8 mouse cellular contexts compared by ENCODE assay signal in genomic region chr4:87367732-87368412, GRCm38 (mm10).
DNase-seq lines count a peak whose midpoint lies in the region; ATAC-seq and TF ChIP-seq lines count a peak whose summit lies in the region.

No protein-coding gene starts in this region.

- peak overlapping the region; percentile 53; the same call in 1 of the 2 replicates for H3K9ac ChIP-seq in CH12.LX (ENCODE audit: insufficient read depth, low read depth)
- H3K9ac ChIP-seq in forebrain, embryonic 11.5 days (ENCODE audit: low read length): peak overlapping the region; percentile 88
- H3K9ac ChIP-seq in heart, embryonic 16.5 days (ENCODE audit: low read length): peak overlapping the region; percentile 73
- no peak overlapping the region for H3K9ac ChIP-seq in liver, embryonic 13.5 days
- H3K9ac ChIP-seq in stomach, embryonic 14.5 days (replicated peaks; ENCODE audit: low read depth, low read length): peak overlapping the region; percentile 31; the same call in 1 of the 2 replicates

- dilution Hi-C loops in CH12.LX (cut with MboI; ENCODE audit: extremely low pct_ligation_motif_present, extremely low pct_unique_long_range_greater_than_20kb, low sequenced_read_pairs): no loop called here

- no peaks in the 10 kb centered on the region for H3K36me3 ChIP-seq in CH12.LX (replicated peaks in 1 of 2; ENCODE audit: control insufficient read depth in 1 of 2, insufficient read depth in 1 of 2, low read length in 1 of 2)
- no peaks in the 10 kb centered on the region for H3K36me3 ChIP-seq in forebrain, embryonic 11.5 days (ENCODE audit: control insufficient read depth, insufficient read depth, low read length)
- no peaks in the 10 kb centered on the region for H3K36me3 ChIP-seq in heart, embryonic 16.5 days (ENCODE audit: control insufficient read depth, insufficient read depth)
- H3K36me3 ChIP-seq in liver, embryonic 13.5 days: no peaks in the 10 kb centered on the region
- H3K36me3 ChIP-seq in stomach, embryonic 14.5 days (ENCODE audit: control insufficient read depth, insufficient read depth, low read length): no peaks in the 10 kb centered on the region

- peak; percentile 94 for TF ChIP-seq RAD21 in CH12.LX (IDR thresholded peaks at IDR 0.05; ENCODE audit: low read depth, low read length)

- H3K4me2 ChIP-seq in CH12.LX (ENCODE audit: insufficient read depth, low read depth, poor library complexity, severe bottlenecking): peak overlapping the region; percentile 77
- H3K4me2 ChIP-seq in forebrain, embryonic 11.5 days (ENCODE audit: low read depth, low read length, severe bottlenecking): peak overlapping the region; percentile 77
- H3K4me2 ChIP-seq in heart, embryonic 16.5 days (ENCODE audit: low read depth, low read length): peak overlapping the region; percentile 92
- H3K4me2 ChIP-seq in liver, embryonic 13.5 days: peak overlapping the region; percentile 61
- H3K4me2 ChIP-seq in stomach, embryonic 14.5 days (replicated peaks; ENCODE audit: low read depth, low read length): peak overlapping the region; percentile 43

- 9% methylated on average over 19 of the region's 19 CpGs for WGBS in forebrain, embryonic 11.5 days
- 9% methylated on average over 19 of the region's 19 CpGs for WGBS in heart, embryonic 16.5 days
- WGBS in liver, embryonic 13.5 days (ENCODE audit: insufficient replicate concordance): 8% methylated on average over 19 of the region's 19 CpGs
- WGBS in stomach, embryonic 14.5 days: 7% methylated on average over 19 of the region's 19 CpGs

- no peaks in the 10 kb centered on the region for H3K27me3 ChIP-seq in CH12.LX (replicated peaks)
- H3K27me3 ChIP-seq in forebrain, embryonic 11.5 days (ENCODE audit: control insufficient read depth, insufficient read depth, low read length): no peaks in the 10 kb centered on the region
- H3K27me3 ChIP-seq in heart, embryonic 16.5 days (ENCODE audit: control insufficient read depth, insufficient read depth, low read length): no peaks in the 10 kb centered on the region
- H3K27me3 ChIP-seq in liver, embryonic 13.5 days: peaks cover 22% of the 10 kb centered on the region
- H3K27me3 ChIP-seq in stomach, embryonic 14.5 days (ENCODE audit: control insufficient read depth, insufficient read depth, low read length): no peaks in the 10 kb centered on the region

- in situ Hi-C loops in CH12.LX (cut with MboI; ENCODE audit: low pct_ligation_motif_present, low pct_unique_long_range_greater_than_20kb, low sequenced_read_pairs): loop anchor here (10.0 to 25.0 kb wide), 4 partner anchors 419 to 1167 kb away; partner anchors contain the start of gene Mllt3

- peak; percentile 87 to 90 for TF ChIP-seq CTCF in CH12.LX (conservative IDR thresholded peaks at IDR 0.05 in 1 of 2, IDR thresholded peaks at IDR 0.05 in 1 of 2; ENCODE audit: low read depth in 2 of 2, low read length in 2 of 2)

- H3K79me2 ChIP-seq in CH12.LX (replicated peaks; ENCODE audit: control insufficient read depth, extremely low read depth, insufficient read depth, poor library complexity, severe bottlenecking): no peaks in the 10 kb centered on the region

- no peak for TF ChIP-seq POLR2A in CH12.LX (IDR thresholded peaks at IDR 0.05; ENCODE audit: low read depth, low read length)

- DNase-seq in CH12.LX (ENCODE audit: extremely low read depth): peak; percentile 76
- DNase-seq in c-Kit-positive CD71-negative TER-119-negative erythroid progenitor cells, embryonic 14.5 days (ENCODE audit: low read depth): peak; percentile 37
- DNase-seq in forebrain, embryonic 11.5 days (ENCODE audit: low spot score): peak; percentile 92
- peak; percentile 73 to 75 for DNase-seq in kidney, postnatal 25 days
- peak; percentile 34 for DNase-seq in liver, embryonic 13.5 days
- DNase-seq in natural killer cell, adult 2 months (ENCODE audit: low spot score in 2 of 2): peak; percentile 65 to 72

- H3K4me1 ChIP-seq in CH12.LX (ENCODE audit: control insufficient read depth in 1 of 2, insufficient read depth in 2 of 2): peaks cover 4 to 9% of the 10 kb centered on the region in 2 experiments; a peak in 2 of 4 replicates
- H3K4me1 ChIP-seq in forebrain, embryonic 11.5 days (replicated peaks; ENCODE audit: control insufficient read depth, insufficient read depth, low read length): peaks cover 20% of the 10 kb centered on the region; the same call in 1 of the 2 replicates
- H3K4me1 ChIP-seq in heart, embryonic 16.5 days (ENCODE audit: control insufficient read depth, insufficient read depth, low read length): peaks cover 13% of the 10 kb centered on the region
- H3K4me1 ChIP-seq in liver, embryonic 13.5 days (replicated peaks): peaks cover 10% of the 10 kb centered on the region
- peaks cover 19% of the 10 kb centered on the region; the same call in 1 of the 2 replicates for H3K4me1 ChIP-seq in stomach, embryonic 14.5 days (ENCODE audit: control insufficient read depth, insufficient read depth, low read length)

- no peak for TF ChIP-seq EP300 in CH12.LX (IDR thresholded peaks at IDR 0.05; ENCODE audit: low read length)

- no peak overlapping the region for H3K27ac ChIP-seq in CH12.LX (ENCODE audit: insufficient read depth, low read depth)
- H3K27ac ChIP-seq in forebrain, embryonic 11.5 days (ENCODE audit: low read depth, low read length): peak overlapping the region; percentile 81
- peak overlapping the region; percentile 56 for H3K27ac ChIP-seq in heart, embryonic 16.5 days (ENCODE audit: low read length)
- H3K27ac ChIP-seq in liver, embryonic 13.5 days: no peak overlapping the region
- H3K27ac ChIP-seq in stomach, embryonic 14.5 days (ENCODE audit: low read length): no peak overlapping the region; the same call in 1 of the 2 replicates

- H3K9me3 ChIP-seq in CH12.LX (replicated peaks; ENCODE audit: low read length): no peaks in the 10 kb centered on the region
- H3K9me3 ChIP-seq in forebrain, embryonic 11.5 days (ENCODE audit: control insufficient read depth, low read length): no peaks in the 10 kb centered on the region
- H3K9me3 ChIP-seq in heart, embryonic 16.5 days (replicated peaks; ENCODE audit: control insufficient read depth, low read length): no peaks in the 10 kb centered on the region
- no peaks in the 10 kb centered on the region for H3K9me3 ChIP-seq in liver, embryonic 13.5 days (replicated peaks)
- no peaks in the 10 kb centered on the region for H3K9me3 ChIP-seq in stomach, embryonic 14.5 days (ENCODE audit: control insufficient read depth, low read depth, low read length)

- peak overlapping the region in 2 of 3 experiments; percentile 13 to 50 for H3K4me3 ChIP-seq in CH12.LX (replicated peaks in 1 of 3; ENCODE audit: low read depth in 2 of 3, low read length in 2 of 3, poor library complexity in 1 of 3)
- H3K4me3 ChIP-seq in forebrain, embryonic 11.5 days (ENCODE audit: low read depth, low read length): peak overlapping the region; percentile 32
- peak overlapping the region; percentile 64 for H3K4me3 ChIP-seq in heart, embryonic 16.5 days (ENCODE audit: low read length)
- peak overlapping the region; percentile 38 for H3K4me3 ChIP-seq in liver, embryonic 13.5 days (replicated peaks)
- H3K4me3 ChIP-seq in stomach, embryonic 14.5 days (ENCODE audit: low read depth, low read length): peak overlapping the region; percentile 31

- peak; percentile 84 for ATAC-seq in forebrain, embryonic 11.5 days (replicated peaks; ENCODE audit: low FRiP score)
- peak; percentile 77 for ATAC-seq in heart, embryonic 16.5 days (replicated peaks; ENCODE audit: extremely low read depth, insufficient read depth, low FRiP score)
- ATAC-seq in liver, embryonic 13.5 days (ENCODE audit: low read depth): no peak
- peak; percentile 84 for ATAC-seq in stomach, embryonic 14.5 days (ENCODE audit: insufficient number of reproducible peaks, insufficient read depth, low FRiP score, low read depth)

TF ChIP-seq in CH12.LX, 34 proteins besides CTCF, POLR2A, EP300 and RAD21:
- TF ChIP-seq BHLHE40 (IDR thresholded peaks at IDR 0.05; ENCODE audit: low read depth, low read length) (no peak), MAZ (IDR thresholded peaks at IDR 0.05; ENCODE audit: low read depth, low read length) (no peak), KAT2A (IDR thresholded peaks at IDR 0.05; ENCODE audit: insufficient replicate concordance, low read length) (no peak), CHD2 (IDR thresholded peaks at IDR 0.05; ENCODE audit: low read length) (no peak), SMC3 (IDR thresholded peaks at IDR 0.05; ENCODE audit: low read depth, low read length) (peak; percentile 70), ZC3H11A (IDR thresholded peaks at IDR 0.05; ENCODE audit: low read depth, low read length) (0 out of 2 replicates have a peak, but pooled peaks have one; percentile 28), MAX (IDR thresholded peaks at IDR 0.05; ENCODE audit: low read length) (no peak), POLR2AphosphoS2 (IDR thresholded peaks at IDR 0.05; ENCODE audit: low read depth, low read length) (no peak), USF1 (IDR thresholded peaks at IDR 0.05; ENCODE audit: low read depth, low read length) (no peak), HCFC1 (IDR thresholded peaks at IDR 0.05; ENCODE audit: low read depth, low read length) (0 out of 2 replicates have a peak, but pooled peaks have one; percentile 23), NELFE (IDR thresholded peaks at IDR 0.05; ENCODE audit: low read depth, low read length) (no peak), NRF1 (IDR thresholded peaks at IDR 0.05; ENCODE audit: low read depth, low read length) (no peak), MYC (IDR thresholded peaks at IDR 0.05; ENCODE audit: low read depth, low read length) (no peak), ZNF384 (IDR thresholded peaks at IDR 0.05; ENCODE audit: low read depth, low read length) (no peak), CHD1 (IDR thresholded peaks at IDR 0.05; ENCODE audit: low read depth, low read length) (no peak), TBP (conservative IDR thresholded peaks at IDR 0.05; ENCODE audit: low read depth, low read length) (no peak), ELF1 (IDR thresholded peaks at IDR 0.05; ENCODE audit: low read depth, low read length) (no peak), JUND (conservative IDR thresholded peaks at IDR 0.05; ENCODE audit: low read depth, low read length) (no peak)

Comparison
In these comparisons a context has a peak if more than half of its experiments do, and no peak if none do; other contexts are left out.
1. DNase-seq: peak in every context shown above with its lines; median percentile 92 in forebrain, embryonic 11.5 days; 76 in CH12.LX; 74 in kidney, postnatal 25 days; 68 in natural killer cell, adult 2 months; 37 in c-Kit-positive CD71-negative TER-119-negative erythroid progenitor cells, embryonic 14.5 days; 34 in liver, embryonic 13.5 days.
2. H3K27ac ChIP-seq: peak in forebrain, embryonic 11.5 days (single experiment) and heart, embryonic 16.5 days (single experiment); none in CH12.LX (single experiment), liver, embryonic 13.5 days (single experiment) and stomach, embryonic 14.5 days (single experiment).
3. Peak in every context shown above with its lines, with median percentiles within 50 percentile points of each other: H3K4me2 ChIP-seq and H3K4me3 ChIP-seq.